Comparison of ENCODE assay signal across 18 mouse cellular contexts in genomic region chr7:135029136-135029535, GRCm38 (mm10).
DNase-seq lines count a peak whose midpoint lies in the region; ATAC-seq and TF ChIP-seq lines count a peak whose summit lies in the region.
"Had no signal": no experiment of that assay in that cellular context is flagged by ENCODE, and none has a peak within 500 bp of the region (broad histone marks: within the 10 kb centered on the region; RNA-seq: fewer than 3 reads in every experiment).

No protein-coding gene starts in this region.

- WGBS in intestine, postnatal 0 days: 56% methylated on average over 3 of the region's 3 CpGs
- WGBS in embryonic facial prominence, embryonic 10.5 days: 91% methylated on average over 3 of the region's 3 CpGs

- no peak for ATAC-seq in intestine, postnatal 0 days
- ATAC-seq: intestine, embryonic 15.5 days had no signal

- H3K27me3 ChIP-seq in intestine, postnatal 0 days (replicated peaks; ENCODE audit: control insufficient read depth, insufficient read depth, low read length): no peaks in the 10 kb centered on the region
- no peaks in the 10 kb centered on the region for H3K27me3 ChIP-seq in embryonic facial prominence, embryonic 10.5 days (replicated peaks; ENCODE audit: low read depth, poor library complexity, severe bottlenecking)
- H3K27me3 ChIP-seq: CH12.LX; embryonic facial prominence, embryonic 12.5 days; heart, embryonic 15.5 days; intestine, embryonic 15.5 days; stomach, embryonic 15.5 days had no signal

- no peaks in the 10 kb centered on the region for H3K4me1 ChIP-seq in intestine, postnatal 0 days (replicated peaks; ENCODE audit: control insufficient read depth, insufficient read depth, low read length)
- H3K4me1 ChIP-seq in embryonic facial prominence, embryonic 10.5 days: peaks cover 9% of the 10 kb centered on the region
- H3K4me1 ChIP-seq: embryonic facial prominence, embryonic 12.5 days; intestine, embryonic 15.5 days; stomach, embryonic 15.5 days had no signal

- H3K4me2 ChIP-seq in intestine, postnatal 0 days (replicated peaks; ENCODE audit: low read depth): no peak overlapping the region
- H3K4me2 ChIP-seq: embryonic facial prominence, embryonic 12.5 days; heart, embryonic 15.5 days; intestine, embryonic 15.5 days; liver, embryonic 11.5 days; stomach, embryonic 15.5 days had no signal

- H3K36me3 ChIP-seq in intestine, postnatal 0 days (ENCODE audit: control insufficient read depth, insufficient read depth): no peaks in the 10 kb centered on the region
- no peaks in the 10 kb centered on the region for H3K36me3 ChIP-seq in embryonic facial prominence, embryonic 10.5 days (replicated peaks)
- H3K36me3 ChIP-seq: embryonic facial prominence, embryonic 12.5 days; heart, embryonic 15.5 days; intestine, embryonic 15.5 days; stomach, embryonic 15.5 days had no signal

- H3K27ac ChIP-seq in layer of hippocampus, adult 2 months: no peak overlapping the region
- no peak overlapping the region for H3K27ac ChIP-seq in intestine, postnatal 0 days (ENCODE audit: low read depth, low read length)
- H3K27ac ChIP-seq in embryonic facial prominence, embryonic 10.5 days (replicated peaks): no peak overlapping the region
- H3K27ac ChIP-seq: embryonic facial prominence, embryonic 12.5 days; heart, embryonic 15.5 days; intestine, embryonic 15.5 days; macrophage; stomach, embryonic 15.5 days had no signal

- peak; percentile 33 for DNase-seq in adrenal gland, adult 2 months
- no peak for DNase-seq in adrenal gland, adult 18-20 months (ENCODE audit: low spot score in 2 of 2)
- peak; percentile 9 to 23 for DNase-seq in layer of hippocampus, adult 2 months (ENCODE audit: low spot score in 2 of 2)
- no peak for DNase-seq in layer of hippocampus, adult 9-10 months (ENCODE audit: low spot score)
- peak; percentile 30 to 35 for DNase-seq in right cerebral cortex, postnatal 10 days (ENCODE audit: low spot score in 2 of 2)
- no peak for DNase-seq in right cerebral cortex, postnatal 14 days
- no peak for DNase-seq in embryonic facial prominence, embryonic 10.5 days (ENCODE audit: low spot score)
- DNase-seq: heart, adult 11 months; kidney, postnatal 10 days; midbrain, embryonic 14.5 days had no signal

- no peak overlapping the region for H3K9ac ChIP-seq in intestine, postnatal 0 days (ENCODE audit: low read depth, low read length)
- H3K9ac ChIP-seq: embryonic facial prominence, embryonic 12.5 days; heart, embryonic 15.5 days; intestine, embryonic 15.5 days; stomach, embryonic 15.5 days had no signal

- no peak overlapping the region for H3K4me3 ChIP-seq in layer of hippocampus, adult 2 months
- no peak overlapping the region for H3K4me3 ChIP-seq in intestine, postnatal 0 days (ENCODE audit: low read depth, low read length)
- H3K4me3 ChIP-seq in embryonic facial prominence, embryonic 10.5 days: no peak overlapping the region
- H3K4me3 ChIP-seq: embryonic facial prominence, embryonic 12.5 days; heart, embryonic 15.5 days; intestine, embryonic 15.5 days; stomach, embryonic 15.5 days had no signal

- H3K9me3 ChIP-seq in intestine, postnatal 0 days (ENCODE audit: control insufficient read depth): no peaks in the 10 kb centered on the region
- H3K9me3 ChIP-seq in embryonic facial prominence, embryonic 10.5 days: no peaks in the 10 kb centered on the region
- H3K9me3 ChIP-seq: embryonic facial prominence, embryonic 12.5 days; heart, embryonic 15.5 days; intestine, embryonic 15.5 days; stomach, embryonic 15.5 days had no signal

- no peak for TF ChIP-seq CTCF in layer of hippocampus, adult 2 months (conservative IDR thresholded peaks at IDR 0.05)
- no peak for TF ChIP-seq CTCF in intestine, postnatal 0 days (IDR thresholded peaks at IDR 0.05; ENCODE audit: low read depth)

Comparison
In these comparisons a context has a peak if more than half of its experiments do, and no peak if none do; other contexts are left out.
1. DNase-seq: peak in adrenal gland, adult 2 months (single experiment), layer of hippocampus, adult 2 months (2 of 2) and right cerebral cortex, postnatal 10 days (2 of 2); none in adrenal gland, adult 18-20 months (0 of 2), layer of hippocampus, adult 9-10 months (single experiment), right cerebral cortex, postnatal 14 days (single experiment) and embryonic facial prominence, embryonic 10.5 days (single experiment).